Mouse (Mus musculus): Measurements from ENCODE around the gene Fzd2. TPM values are rescaled to one million over a fixed set of nuclear protein-coding genes. Genes with fewer than 3 reads are reported as not detected.

Fzd2 gene
- polyA plus RNA-seq, 1 experiment from 2014 or later = 11.8 TPM

DNA sequence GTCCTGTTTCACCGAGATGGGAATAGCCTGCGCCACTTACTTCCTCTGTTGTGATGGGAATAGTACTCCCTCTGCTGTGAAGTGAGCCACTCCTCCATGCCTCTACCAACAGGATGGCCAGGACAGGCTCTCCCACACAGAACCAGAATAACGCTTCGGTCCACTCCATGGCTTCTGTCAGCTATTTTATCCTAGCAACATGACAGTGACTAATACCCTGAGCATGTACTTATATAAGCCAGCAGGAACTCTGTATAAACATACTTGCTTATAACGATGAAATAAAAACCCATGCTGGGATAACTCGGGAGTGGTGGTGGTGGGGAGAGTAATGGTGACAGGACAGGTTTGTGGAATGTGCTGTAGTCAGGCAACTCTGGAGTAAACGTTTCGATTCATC lies 51.7 kb downstream of the Fzd2 start:
- 40% methylated on average over 8 of the region's 8 CpGs for WGBS
- Histone ChIP-seq H3K9ac (ENCODE audit: low read length) (no peak overlapping the region), H3K27ac (replicated peaks) (0 out of 2 replicates have a peak overlapping the region, but pooled peaks have one; percentile 13), H3K4me3 (ENCODE audit: low read depth, low read length) (no peak overlapping the region), H3K27me3 (ENCODE audit: control insufficient read depth, insufficient read depth, low read length) (no peaks in the 10 kb centered on the region), H3K9me3 (ENCODE audit: control insufficient read depth, low read length) (no peaks in the 10 kb centered on the region), H3K4me1 (replicated peaks; ENCODE audit: control insufficient read depth, insufficient read depth) (no peaks in the 10 kb centered on the region), H3K4me2 (replicated peaks; ENCODE audit: low read depth) (no peak overlapping the region), H3K36me3 (ENCODE audit: control insufficient read depth, insufficient read depth, low read length) (no peaks in the 10 kb centered on the region)
- ATAC-seq (ENCODE audit: low FRiP score, low TSS enrichment) (peak; percentile 53), DNase-seq (ENCODE audit: low spot score) (no peak)
- TF ChIP-seq EP300 (optimal IDR thresholded peaks at IDR 0.05) = no peak
- no peak for TF ChIP-seq CTCF (IDR thresholded peaks at IDR 0.05; ENCODE audit: low read depth)

DNA sequence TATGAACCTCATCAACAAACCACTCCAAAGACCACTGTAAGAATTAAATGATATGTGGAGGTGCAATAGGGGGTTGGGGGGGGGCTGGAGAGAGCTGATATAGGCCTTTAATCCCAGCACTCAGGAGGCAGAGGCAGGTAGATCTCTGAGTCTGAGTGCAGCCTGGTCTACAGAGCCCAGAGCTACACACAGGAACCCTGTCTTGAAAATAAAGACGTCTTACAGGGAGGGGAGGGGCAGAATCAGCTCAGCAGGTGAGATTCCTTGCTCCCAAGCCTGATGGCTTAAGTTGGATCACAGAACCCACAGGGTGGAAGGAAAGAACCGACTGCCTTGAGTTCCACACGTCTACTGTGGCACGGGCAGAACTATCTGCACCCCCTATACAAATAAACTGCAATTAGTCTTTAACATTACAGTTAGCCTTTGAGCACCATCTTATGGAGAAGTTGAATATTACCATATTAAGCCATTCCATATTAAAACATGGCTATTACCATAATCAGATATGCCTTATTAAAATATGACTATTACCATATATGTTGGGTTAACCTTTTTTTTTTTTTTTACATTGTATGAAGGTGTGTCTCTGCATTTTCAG lies 52.2 kb downstream of the Fzd2 start:
- 0 out of 2 replicates have a peak overlapping the region, but pooled peaks have one; percentile 3 for H3K27ac ChIP-seq (replicated peaks)
- ATAC-seq (ENCODE audit: low FRiP score, low TSS enrichment) (no peak; the same call in 1 of the 2 replicates), DNase-seq (ENCODE audit: low spot score) (no peak)
- TF ChIP-seq CTCF (IDR thresholded peaks at IDR 0.05; ENCODE audit: low read depth) (peak; percentile 84), EP300 (optimal IDR thresholded peaks at IDR 0.05) (no peak)
- H3K9me3 ChIP-seq (ENCODE audit: control insufficient read depth, low read length) = no peaks in the 10 kb centered on the region
- no peaks in the 10 kb centered on the region for H3K4me1 ChIP-seq (replicated peaks; ENCODE audit: control insufficient read depth, insufficient read depth)
- 0 out of 2 replicates have a peak overlapping the region, but pooled peaks have one; percentile 1 for H3K4me2 ChIP-seq (replicated peaks; ENCODE audit: low read depth)
- no peaks in the 10 kb centered on the region for H3K36me3 ChIP-seq (ENCODE audit: control insufficient read depth, insufficient read depth, low read length)
- 8% methylated on average over 4 of the region's 4 CpGs for WGBS
- H3K9ac ChIP-seq (ENCODE audit: low read length) = no peak overlapping the region
- no peaks in the 10 kb centered on the region for H3K27me3 ChIP-seq (ENCODE audit: control insufficient read depth, insufficient read depth, low read length)
- H3K4me3 ChIP-seq (ENCODE audit: low read depth, low read length) = no peak overlapping the region

DNA sequence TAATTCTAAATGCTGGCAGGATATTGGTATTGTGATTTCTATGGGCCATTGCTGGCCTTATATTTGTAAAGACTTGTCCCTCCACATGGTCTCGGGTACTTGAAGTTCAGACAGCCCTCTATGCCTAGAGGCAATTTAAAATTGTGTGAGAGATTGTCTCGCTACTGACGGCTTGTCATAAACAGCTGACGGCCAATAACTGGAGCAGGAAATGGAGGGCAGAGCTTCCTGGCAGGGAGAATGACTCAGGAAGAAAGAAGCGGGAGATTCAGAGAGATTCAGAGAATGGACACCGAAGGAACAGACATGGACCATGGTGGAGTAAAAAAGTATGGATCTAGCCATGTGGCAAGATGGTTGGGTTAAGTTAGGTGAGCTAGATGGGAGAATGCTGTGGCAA lies 52.7 kb downstream of the Fzd2 start:
- Histone ChIP-seq H3K4me2 (replicated peaks; ENCODE audit: low read depth) (no peak overlapping the region), H3K27me3 (ENCODE audit: control insufficient read depth, insufficient read depth, low read length) (no peaks in the 10 kb centered on the region), H3K9ac (ENCODE audit: low read length) (no peak overlapping the region), H3K9me3 (ENCODE audit: control insufficient read depth, low read length) (no peaks in the 10 kb centered on the region), H3K36me3 (ENCODE audit: control insufficient read depth, insufficient read depth, low read length) (no peaks in the 10 kb centered on the region), H3K27ac (replicated peaks) (no peak overlapping the region), H3K4me1 (replicated peaks; ENCODE audit: control insufficient read depth, insufficient read depth) (no peaks in the 10 kb centered on the region), H3K4me3 (ENCODE audit: low read depth, low read length) (no peak overlapping the region)
- ATAC-seq (ENCODE audit: low FRiP score, low TSS enrichment) (no peak), DNase-seq (ENCODE audit: low spot score) (no peak)
- TF ChIP-seq CTCF (IDR thresholded peaks at IDR 0.05; ENCODE audit: low read depth) = no peak
- no peak for TF ChIP-seq EP300 (optimal IDR thresholded peaks at IDR 0.05)
- 53% methylated on average over 6 of the region's 6 CpGs for WGBS

Other genes starting within 250 kb of the Fzd2 start
- gene Slc4a1, start 238.2 kb upstream of the Fzd2 start, polyA plus RNA-seq (2015; fragmentation: Nextera tagmentation; extraction: Ambion mirVana) = 0.72 and 1.1 TPM in 2 replicates
- gene Rundc3a, start 211.0 kb upstream of the Fzd2 start, polyA plus RNA-seq (2015; fragmentation: Nextera tagmentation; extraction: Ambion mirVana) = 5.1 and 5.9 TPM in 2 replicates
- gene Slc25a39, start 196.4 kb upstream of the Fzd2 start, polyA plus RNA-seq (2015; fragmentation: Nextera tagmentation; extraction: Ambion mirVana) = 189 and 200 TPM in 2 replicates
- gene Grn, start 174.1 kb upstream of the Fzd2 start, polyA plus RNA-seq (2015; fragmentation: Nextera tagmentation; extraction: Ambion mirVana) = 126 and 142 TPM in 2 replicates
- 2.0 and 2.9 TPM in 2 replicates for gene Fam171a2, start 156.7 kb upstream of the Fzd2 start, polyA plus RNA-seq (2015; fragmentation: Nextera tagmentation; extraction: Ambion mirVana)
- gene Itga2b, start 134.3 kb upstream of the Fzd2 start, polyA plus RNA-seq (2015; fragmentation: Nextera tagmentation; extraction: Ambion mirVana) = 5.4 and 6.5 TPM in 2 replicates
- gene Gpatch8, start 48.0 kb upstream of the Fzd2 start, polyA plus RNA-seq (2015; fragmentation: Nextera tagmentation; extraction: Ambion mirVana) = 16.7 and 16.8 TPM in 2 replicates
- 20.1 and 22.4 TPM in 2 replicates for gene Gm11627, start 24.9 kb upstream of the Fzd2 start, polyA plus RNA-seq (2015; fragmentation: Nextera tagmentation; extraction: Ambion mirVana)
- gene Meioc, start 59.3 kb downstream of the Fzd2 start, polyA plus RNA-seq (2015; fragmentation: Nextera tagmentation; extraction: Ambion mirVana) = 0.23 and 0.39 TPM in 2 replicates
- 19.0 and 20.8 TPM in 2 replicates for gene Ccdc43, start 93.4 kb downstream of the Fzd2 start, polyA plus RNA-seq (2015; fragmentation: Nextera tagmentation; extraction: Ambion mirVana)
- 1.8 and 2.0 TPM in 2 replicates for gene Adam11, start 157.0 kb downstream of the Fzd2 start, polyA plus RNA-seq (2015; fragmentation: Nextera tagmentation; extraction: Ambion mirVana)
- gene Gjc1, start 215.3 kb downstream of the Fzd2 start, polyA plus RNA-seq (2015; fragmentation: Nextera tagmentation; extraction: Ambion mirVana) = 18.1 and 21.1 TPM in 2 replicates
- gene Higd1b, start 231.5 kb downstream of the Fzd2 start, polyA plus RNA-seq (2015; fragmentation: Nextera tagmentation; extraction: Ambion mirVana) = 3.2 and 5.9 TPM in 2 replicates

All from stomach, postnatal 0 days (tissue).